In the genomic region with DNA sequence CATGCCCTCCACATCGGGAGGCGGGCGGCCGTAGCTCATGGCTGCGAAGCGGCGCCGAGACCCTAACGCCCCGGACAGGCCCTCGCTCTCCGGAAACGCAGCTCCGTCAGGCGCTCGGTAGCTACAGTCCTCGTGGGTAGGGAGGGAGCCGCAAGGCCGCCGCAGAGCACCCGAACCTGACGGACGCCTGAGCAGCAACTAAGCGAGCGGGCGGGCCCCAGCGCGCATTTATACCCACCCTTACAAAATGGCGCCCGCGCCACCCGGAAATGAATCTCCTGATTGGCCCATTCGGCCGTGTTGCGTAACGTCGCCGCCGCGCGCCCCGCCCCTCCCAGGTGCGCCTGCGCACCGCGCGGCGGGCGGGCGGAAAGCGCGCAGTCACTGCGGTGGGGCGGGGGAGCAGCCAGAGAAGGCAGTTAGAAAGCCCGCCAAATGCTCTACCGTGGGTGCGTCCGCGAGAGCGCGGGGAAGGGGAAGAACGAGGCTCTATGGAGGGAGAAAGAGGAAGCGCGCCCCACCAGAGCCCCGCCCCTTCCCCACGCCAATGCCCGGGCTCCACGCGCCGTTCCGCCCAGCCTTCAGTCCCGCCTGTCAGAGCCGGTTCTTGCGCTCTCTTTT, we compare ENCODE assay signal across 8 mouse cellular contexts. TPM values are rescaled to one million over a fixed set of nuclear protein-coding genes. Genes with fewer than 3 reads are reported as not detected.
DNase-seq lines count a peak whose midpoint lies in the region; ATAC-seq and TF ChIP-seq lines count a peak whose summit lies in the region.

Srsf2 (minus strand) TSS at position 204 of the 621 bp plus-strand sequence.

- H3K4me3 ChIP-seq in gastrocnemius, adult 2 months: peak within 1 kb of the TSS; percentile 93
- peak within 1 kb of the TSS; percentile 96 for H3K4me3 ChIP-seq in hindbrain, postnatal 0 days (ENCODE audit: low read length)
- peak within 1 kb of the TSS; percentile 100 for H3K4me3 ChIP-seq in megakaryocyte, embryonic 14.5 days (replicated peaks)

- H3K9ac ChIP-seq in hindbrain, postnatal 0 days (replicated peaks; ENCODE audit: low read length): peak within 1 kb of the TSS; percentile 90

- ATAC-seq in hindbrain, postnatal 0 days: peak; percentile 94

- H3K4me2 ChIP-seq in hindbrain, postnatal 0 days (ENCODE audit: low read depth, low read length): peak within 1 kb of the TSS; percentile 92

- WGBS in hindbrain, postnatal 0 days: under 1% methylated on average over 66 of the region's 74 CpGs

- intact Hi-C loops in gastrocnemius, adult 2 months (cut with DNase I): loop anchor here (1.0 kb wide), 1 partner anchor 10 kb away; the partner anchor contains the start of genes Jmjd6 and Mettl23

- no peak for TF ChIP-seq CTCF in gastrocnemius, adult 2 months (IDR thresholded peaks at IDR 0.05)
- no peak for TF ChIP-seq CTCF in hindbrain, postnatal 0 days (IDR thresholded peaks at IDR 0.05; ENCODE audit: low read depth)

- no peaks in the 10 kb centered on the region for H3K27me3 ChIP-seq in hindbrain, postnatal 0 days (ENCODE audit: insufficient read depth, low read length)
- H3K27me3 ChIP-seq in megakaryocyte, embryonic 14.5 days (replicated peaks): no peaks in the 10 kb centered on the region

- no peaks in the 10 kb centered on the region for H3K9me3 ChIP-seq in hindbrain, postnatal 0 days (ENCODE audit: low read length)
- H3K9me3 ChIP-seq in megakaryocyte, embryonic 14.5 days: no peaks in the 10 kb centered on the region

- no peaks in the 10 kb centered on the region; the same call in none of the 2 replicates for H3K4me1 ChIP-seq in hindbrain, postnatal 0 days (ENCODE audit: insufficient read depth, low read length)
- H3K4me1 ChIP-seq in megakaryocyte, embryonic 14.5 days: peaks cover 30% of the 10 kb centered on the region

- peak within 1 kb of the TSS; percentile 99 for H3K27ac ChIP-seq in gastrocnemius, adult 2 months
- H3K27ac ChIP-seq in hindbrain, postnatal 0 days: peak within 1 kb of the TSS; percentile 99

- DNase-seq in WW6 (ENCODE audit: low read depth, low spot score): peak; percentile 86
- peak; percentile 97 to 98 for DNase-seq in cerebellum, postnatal 4 days (ENCODE audit: low spot score in 2 of 2)
- DNase-seq in gastrocnemius, adult 2 months: peak; percentile 97
- peak; percentile 98 for DNase-seq in hindbrain, postnatal 0 days (ENCODE audit: low spot score)
- DNase-seq in left cerebral cortex, adult 8-10 months (ENCODE audit: low spot score in 2 of 2): peak; percentile 96 to 98
- peak; percentile 98 for DNase-seq in right cerebral cortex, postnatal 10 days (ENCODE audit: low spot score in 2 of 2)
- peak; percentile 98 for DNase-seq in urinary bladder, postnatal 25 days (ENCODE audit: low spot score)

- no peaks in the 10 kb centered on the region for H3K36me3 ChIP-seq in hindbrain, postnatal 0 days (ENCODE audit: insufficient read depth, low read length)
- H3K36me3 ChIP-seq in megakaryocyte, embryonic 14.5 days (replicated peaks; ENCODE audit: low read length): peaks cover 50% of the 10 kb centered on the region

RNA-seq across cellular contexts. Expression of gene Srsf2, which starts in this region (rescaled TPM):
- 10 to 100 TPM; 81.8 to 84.8 TPM for total RNA-seq in gastrocnemius, adult 2 months (2021)
- 228 and 253 TPM in 2 replicates for total RNA-seq in hindbrain, postnatal 0 days (2014; rRNA removed)
- 454 and 491 TPM in 2 replicates for polyA plus RNA-seq in hindbrain, postnatal 0 days (2015; fragmentation: Nextera tagmentation; extraction: Ambion mirVana)
- total RNA-seq in left cerebral cortex, adult 8-10 months (2022): 100 to 1,000 TPM; 141 to 164 (median 155) TPM
- polyA plus RNA-seq in megakaryocyte, embryonic 14.5 days (2012; ENCODE audit: insufficient read depth, low replicate concordance): 784 and 1,500 TPM in 2 replicates

Comparison
In these comparisons a context has a peak if more than half of its experiments do, and no peak if none do; other contexts are left out.
1. Peak in every context shown above with its lines: DNase-seq, ATAC-seq, H3K4me3 ChIP-seq and H3K27ac ChIP-seq.